Mouse (Mus musculus) induced T-regulatory cell, adult 2 months (primary cell): ENCODE measurements at regions not wholly inside any gene's neighbourhood (a gene's known extent, or its start where the extent isn't known, plus 50 kb on each side); places are given as distances from the start of the nearest gene placed in this dataset.
A peak's percentile ranks its signal among the peaks of the same experiment; 100 is the strongest.

Experiments
- DNase-seq: peaks from one replicate; pipeline ENCODE4 v3.0.0-alpha.2; 2012; ENCODE audit warnings: low read depth

DNA sequence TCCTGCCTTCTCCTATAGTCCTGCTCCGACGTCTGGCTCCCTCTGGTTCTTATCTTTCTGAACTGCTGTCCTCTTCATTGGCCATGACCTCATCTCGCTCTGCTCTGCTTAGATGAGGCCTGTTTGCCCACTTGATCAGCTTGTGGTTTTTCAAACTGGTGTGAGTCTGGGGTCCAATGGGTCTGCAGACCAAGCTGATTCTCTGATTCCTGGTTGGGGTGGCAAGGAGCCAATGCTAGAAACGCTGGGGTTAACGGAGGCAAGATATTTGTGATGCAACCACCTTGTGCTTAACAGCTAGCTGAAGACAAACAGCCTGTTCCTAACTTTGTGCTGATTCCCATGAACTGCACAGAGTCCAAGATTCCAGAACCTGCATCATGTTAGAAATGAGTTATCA, 192.0 kb upstream of the Bcl6 start:
- DNase-seq, result no peak

DNA sequence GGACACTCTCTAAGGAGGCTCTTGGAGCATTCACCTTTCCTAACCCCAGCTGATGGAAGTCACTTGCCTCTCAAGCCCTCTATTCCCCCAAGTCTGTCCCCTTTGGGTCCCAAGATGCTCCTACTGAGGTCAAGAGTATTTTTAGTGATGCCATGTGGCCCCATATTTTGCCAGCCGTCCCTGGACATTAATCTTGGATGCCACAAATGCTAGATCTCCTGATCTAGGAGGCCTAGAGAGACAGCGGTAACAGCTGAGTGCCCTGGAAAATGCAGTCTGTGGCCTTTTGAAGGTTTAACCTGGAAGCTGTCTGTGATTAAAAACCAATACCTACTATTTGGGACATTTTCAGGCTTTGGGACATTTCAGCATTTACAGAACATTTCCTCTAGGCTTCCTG, 188.9 kb upstream of the Bcl6 start:
- no peak for DNase-seq

DNA sequence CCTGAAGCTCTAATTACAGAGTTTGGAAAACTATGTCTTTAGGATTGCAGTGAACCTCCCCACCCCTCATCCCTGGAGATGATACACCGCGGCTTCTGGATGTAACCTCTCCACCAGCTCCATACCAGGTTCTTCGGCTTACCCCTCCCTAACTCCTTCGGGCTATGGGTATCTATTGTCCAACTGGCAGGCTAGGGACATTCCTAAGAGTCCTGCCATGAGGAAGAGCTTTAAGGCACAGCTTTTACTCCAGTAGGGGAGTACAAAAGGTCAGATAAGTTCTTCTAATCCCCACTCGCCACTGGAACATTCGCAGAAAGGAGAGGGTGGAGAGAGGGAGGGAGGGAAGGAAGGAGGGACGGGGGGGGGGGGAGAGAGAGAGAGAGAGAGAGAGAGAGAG, 188.5 kb upstream of the Bcl6 start:
- no peak for DNase-seq

DNA sequence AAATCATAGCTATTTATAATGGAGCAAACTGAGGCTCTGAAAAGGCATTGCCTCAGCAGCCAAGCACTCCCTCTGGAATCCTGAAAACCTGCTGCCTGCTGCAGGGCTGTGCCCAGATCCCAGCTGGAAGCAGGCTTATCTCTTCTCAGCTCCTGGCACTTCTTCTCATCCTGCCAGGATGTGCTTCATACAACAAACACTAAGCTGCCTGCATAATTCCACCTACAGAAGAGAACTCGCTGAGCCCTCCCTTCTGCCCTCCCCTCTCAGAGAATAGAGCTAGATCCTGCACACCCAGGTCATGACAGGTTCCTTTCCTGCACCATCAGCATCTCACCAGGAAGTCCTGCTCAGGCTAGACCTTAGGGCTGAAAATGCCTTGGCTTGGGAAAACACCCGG, 187.4 kb upstream of the Bcl6 start:
- no peak for DNase-seq

DNA sequence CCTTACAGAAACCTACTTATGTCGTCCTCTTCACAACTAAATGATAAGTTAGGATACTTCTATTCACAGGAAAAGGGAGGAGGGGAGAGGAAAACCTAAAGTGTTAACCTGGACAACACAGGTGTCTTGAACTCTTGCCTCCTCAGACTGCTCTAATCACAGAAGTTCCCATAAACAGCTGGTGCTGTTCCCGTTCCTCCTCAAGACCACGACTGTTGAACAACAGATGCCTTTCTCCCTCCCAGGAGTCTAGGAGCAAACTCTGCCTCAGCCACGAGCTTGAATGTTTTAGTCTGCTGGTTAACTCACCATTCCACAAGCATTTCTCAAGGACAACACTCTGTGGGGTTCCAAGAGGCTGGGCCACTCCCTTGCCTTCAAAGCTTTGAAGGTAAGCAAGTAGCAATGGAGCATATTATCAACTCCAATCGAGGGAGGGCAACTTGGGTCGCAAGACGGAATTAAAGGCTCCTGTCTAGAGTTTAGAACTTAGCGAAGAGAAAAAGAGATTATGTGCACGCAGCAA, 186.6 kb upstream of the Bcl6 start:
- no peak for DNase-seq

DNA sequence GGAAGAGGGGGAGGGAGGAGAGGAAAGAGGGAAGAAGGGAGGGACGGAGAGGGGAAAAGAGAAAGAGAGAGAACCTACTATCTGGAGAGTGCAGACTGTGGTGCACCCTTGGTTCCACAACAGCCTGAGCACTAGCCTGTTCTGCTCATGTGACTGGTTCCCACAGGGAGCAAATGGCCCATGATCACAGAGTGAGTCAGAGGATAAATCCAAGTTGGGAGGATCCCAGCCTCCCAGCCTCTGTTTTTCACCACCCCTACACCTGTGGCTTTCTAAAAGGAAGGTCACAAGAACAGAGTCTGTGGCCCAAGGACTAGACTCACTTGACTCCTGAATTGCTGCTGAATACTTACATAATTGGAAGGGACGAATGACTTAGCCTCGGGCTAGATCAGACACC, 185.9 kb upstream of the Bcl6 start:
- no peak for DNase-seq

DNA sequence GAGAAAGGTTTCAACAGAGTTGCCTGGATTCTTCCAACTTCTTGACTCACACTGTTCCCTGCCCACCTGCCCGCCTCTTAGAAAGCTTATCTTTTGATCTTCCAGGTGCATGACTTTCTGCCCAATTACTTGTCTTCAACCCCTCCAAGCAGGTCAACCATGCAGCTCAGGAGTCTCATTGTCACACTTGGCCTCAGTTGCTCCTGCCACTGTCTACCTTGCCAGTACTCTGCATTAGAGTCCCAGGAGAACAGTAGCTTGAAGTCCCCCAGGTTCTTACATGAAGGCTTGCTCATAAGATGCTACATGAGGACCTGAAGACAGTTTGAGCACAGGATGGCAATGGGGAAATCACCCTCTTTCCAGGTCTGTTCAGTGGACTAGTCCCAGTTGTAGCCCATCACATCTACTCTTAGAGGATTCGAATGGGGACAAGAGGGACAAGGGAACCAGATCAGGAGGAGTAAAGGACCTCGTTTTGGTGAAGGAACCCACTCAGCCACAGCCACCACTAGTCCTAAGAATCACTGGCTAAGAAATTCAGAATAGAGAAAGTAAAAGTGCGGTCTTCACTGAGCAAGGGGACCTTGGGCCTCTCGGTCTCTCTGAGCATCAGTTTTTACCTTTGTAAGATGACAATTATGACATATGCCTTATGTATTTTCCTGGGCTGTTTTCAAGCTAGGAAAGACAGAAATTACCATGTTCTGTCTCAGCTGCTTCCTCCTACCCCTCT, 185.3 kb upstream of the Bcl6 start:
- no peak for DNase-seq

DNA sequence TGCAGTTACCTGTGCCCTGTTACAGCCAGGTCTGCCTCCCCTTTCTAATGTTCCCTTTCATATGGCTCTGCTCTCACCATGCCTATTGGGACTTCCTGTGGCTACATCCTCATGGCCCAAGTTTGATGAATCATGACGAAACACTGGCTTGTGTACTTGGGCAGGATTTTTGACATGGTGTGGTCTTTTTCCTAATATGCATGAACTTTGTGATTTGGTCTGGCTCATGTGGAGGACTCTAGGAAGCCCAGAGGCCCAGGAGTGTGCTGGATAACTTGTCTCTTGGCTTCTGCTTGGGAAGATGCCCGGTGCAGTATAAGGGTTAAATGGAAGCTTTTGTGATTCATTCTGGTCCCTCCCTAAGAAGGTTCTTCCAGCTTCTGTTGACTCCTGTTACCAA, 184.0 kb upstream of the Bcl6 start:
- DNase-seq, result no peak

DNA sequence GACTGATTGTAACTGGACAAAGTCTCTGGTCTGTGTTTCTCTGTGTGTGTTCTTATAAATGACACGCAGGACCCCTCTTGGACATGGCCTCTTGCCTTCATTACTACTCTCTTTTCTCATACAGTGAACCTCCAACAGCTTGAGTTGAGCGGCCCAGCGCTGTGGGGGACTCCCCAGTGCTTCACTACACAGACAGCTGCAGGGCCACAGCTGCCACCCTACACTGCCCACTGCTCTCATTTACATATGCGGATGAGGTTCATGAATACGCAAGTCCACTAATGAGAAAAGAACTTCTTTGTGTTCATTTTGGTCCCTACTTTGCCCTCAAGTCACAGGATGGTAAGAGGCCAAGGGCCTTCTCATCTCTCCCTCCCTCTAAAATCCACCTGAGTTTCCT, 183.4 kb upstream of the Bcl6 start:
- DNase-seq, result no peak

DNA sequence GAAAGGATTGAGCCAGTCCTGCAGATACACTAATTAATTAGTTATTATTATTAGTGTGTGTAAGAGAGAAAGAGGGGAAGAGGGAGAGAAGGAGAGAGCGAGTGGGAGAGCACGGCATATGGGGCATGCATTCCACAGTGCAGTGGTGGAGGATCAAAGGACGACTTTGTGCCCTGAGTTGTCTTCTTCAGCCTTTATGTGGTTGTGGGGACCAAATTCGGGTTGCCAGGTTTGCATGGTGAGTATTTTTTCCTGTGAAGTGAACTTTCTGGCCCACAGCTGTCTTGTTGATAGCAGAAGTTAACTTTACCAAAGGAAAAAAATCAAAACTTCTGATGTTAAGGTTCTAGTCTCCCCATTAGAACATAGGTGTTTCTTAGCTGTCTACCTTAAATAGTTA, 182.5 kb upstream of the Bcl6 start:
- no peak for DNase-seq

DNA sequence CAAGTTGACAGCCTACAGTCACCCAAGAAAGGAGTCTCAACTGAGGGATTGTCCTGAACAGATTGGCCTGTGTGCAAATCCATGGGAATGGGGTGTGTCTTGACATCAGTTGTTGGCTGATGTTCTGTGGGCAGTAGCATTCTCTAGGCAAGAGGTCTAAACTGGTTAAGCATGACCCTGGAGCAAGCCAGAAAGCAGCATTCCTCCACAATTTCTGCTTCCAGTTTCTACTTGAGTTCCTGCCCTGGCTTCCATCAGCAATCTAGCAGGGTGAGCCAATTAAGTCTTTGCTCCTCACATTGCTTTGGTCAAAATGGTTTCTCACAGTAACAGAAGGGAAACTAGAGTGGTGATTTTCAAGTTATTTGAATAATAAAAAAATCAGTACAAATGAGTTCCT, 177.8 kb upstream of the Bcl6 start:
- DNase-seq, result no peak

DNA sequence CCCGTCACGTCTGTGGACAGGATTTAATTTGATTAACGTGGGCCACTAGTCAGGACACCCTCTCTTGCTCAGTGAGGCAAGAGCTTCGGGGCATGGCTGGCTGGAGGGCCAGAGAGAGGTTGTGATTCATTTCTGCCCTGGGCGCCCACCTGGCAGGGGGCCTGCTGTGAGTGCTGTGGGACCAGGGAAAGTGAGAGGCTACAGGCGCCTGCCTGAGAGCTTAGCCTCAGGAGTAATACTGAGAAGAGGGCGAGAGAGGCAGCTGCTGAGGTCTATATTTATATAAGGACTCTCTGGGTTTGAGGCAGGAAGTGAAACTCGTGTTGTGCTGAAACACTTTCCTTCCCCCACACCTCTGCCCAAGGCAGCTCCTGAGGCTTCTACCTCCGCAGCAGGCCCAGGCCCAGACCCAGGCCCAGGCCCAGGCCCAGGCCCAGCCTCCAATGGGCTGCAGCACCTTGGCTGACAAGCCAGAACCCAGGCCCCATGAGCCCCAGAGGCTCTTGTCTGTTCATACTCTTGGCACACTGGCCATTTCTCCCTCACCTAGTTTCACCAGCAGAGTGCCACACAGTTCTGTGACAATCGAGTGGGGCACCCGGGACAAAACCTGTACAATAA, 176.9 kb upstream of the Bcl6 start:
- peak; percentile 69 for DNase-seq

DNA sequence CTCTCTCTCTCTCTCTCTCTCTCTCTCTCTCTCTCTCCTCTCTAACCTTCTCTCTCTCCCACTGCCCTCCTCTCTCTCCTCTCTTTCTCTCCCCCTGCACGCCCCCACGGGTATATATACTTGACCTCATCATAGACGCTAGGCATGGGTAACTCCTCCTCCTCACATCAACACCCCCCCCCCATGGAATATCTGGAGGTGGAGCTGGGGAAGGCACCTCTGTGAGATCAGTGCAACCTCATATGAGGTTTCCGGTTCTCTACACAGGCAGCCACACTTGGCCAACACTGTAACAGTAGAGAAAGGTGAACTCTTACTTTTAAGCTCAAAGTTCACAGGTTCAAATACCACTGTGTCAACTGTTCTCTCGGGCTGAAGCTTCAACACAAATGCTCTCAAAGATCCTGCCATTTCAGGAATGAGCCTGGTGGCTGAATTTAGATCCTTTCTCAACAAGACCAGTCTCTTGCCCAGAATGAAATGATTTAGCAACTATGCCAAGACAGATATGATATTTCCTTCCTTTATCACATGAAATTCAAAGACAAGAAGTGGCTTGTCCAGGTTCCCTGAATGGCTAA, 172.1 kb upstream of the Bcl6 start:
- DNase-seq, result peak; percentile 61

DNA sequence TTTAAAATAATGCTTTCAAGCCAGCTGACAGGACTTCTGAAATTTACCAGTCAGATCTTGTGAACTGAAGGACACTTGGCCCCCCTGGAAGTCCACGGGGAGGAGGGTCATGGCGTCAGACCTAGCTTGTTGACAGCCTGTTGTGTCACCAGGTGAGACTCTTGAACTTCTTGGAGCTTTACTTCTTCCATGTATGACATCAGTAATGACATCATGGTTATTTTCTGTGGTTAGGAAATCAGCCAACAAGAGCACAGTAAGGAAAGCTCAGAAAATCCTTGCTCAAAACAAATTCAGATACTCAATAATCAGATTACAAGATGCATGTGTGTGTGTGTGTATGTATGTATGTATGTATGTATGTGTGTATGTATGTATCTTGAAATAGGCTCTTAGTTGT, 170.7 kb upstream of the Bcl6 start:
- DNase-seq, result peak; percentile 55

DNA sequence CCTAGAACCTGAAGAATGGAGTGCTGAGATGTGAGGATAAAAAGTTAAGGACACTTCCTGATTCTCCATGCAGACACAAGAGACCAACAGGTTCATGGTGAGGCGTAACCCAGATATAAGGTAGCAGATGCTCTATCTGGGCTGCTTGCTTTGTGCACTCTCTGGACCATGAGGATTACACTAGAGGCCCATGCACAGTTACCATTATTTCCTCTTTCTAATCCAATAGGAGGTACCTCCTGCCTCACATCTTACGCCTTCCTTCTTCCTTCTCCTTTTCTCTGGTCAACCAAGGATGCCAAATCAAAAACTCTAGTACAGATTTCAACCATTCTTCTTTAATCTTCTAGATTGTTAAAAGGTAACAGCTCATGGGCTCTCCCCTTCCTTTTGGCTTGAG, 169.1 kb upstream of the Bcl6 start:
- no peak for DNase-seq

DNA sequence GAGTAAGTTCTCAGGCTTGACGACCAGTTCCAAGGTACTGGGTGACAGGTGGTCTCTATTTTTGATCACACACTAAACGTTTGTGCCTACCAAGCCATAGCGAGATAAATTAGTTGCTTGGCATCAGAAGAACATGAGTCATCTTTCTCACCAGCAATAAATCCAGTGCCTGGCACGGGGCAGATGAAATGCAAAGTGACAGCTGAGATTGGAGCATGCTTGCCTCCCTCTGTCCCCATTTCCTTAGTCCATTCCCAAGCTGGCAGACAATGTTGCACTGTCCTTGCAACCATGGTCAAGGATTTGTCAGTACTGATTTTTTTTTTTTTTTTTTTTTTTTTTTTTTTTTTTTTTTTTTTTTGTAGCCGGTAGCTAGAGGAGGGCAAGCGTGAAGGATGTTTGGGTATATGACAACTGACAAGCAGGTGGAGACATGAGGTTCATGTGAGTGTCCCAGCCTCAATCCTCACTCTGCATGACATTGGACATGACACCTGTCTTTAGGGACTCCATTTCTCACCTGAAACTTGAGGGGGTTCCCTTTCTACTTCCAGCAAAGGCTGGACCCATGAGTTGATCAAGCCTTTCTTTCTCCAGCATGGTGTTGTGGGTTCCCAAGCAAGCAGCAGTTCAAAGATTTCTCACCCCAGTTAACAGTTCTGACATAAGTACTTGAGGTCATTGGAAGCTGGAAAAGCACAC, 168.2 kb upstream of the Bcl6 start:
- peak; percentile 14 for DNase-seq

DNA sequence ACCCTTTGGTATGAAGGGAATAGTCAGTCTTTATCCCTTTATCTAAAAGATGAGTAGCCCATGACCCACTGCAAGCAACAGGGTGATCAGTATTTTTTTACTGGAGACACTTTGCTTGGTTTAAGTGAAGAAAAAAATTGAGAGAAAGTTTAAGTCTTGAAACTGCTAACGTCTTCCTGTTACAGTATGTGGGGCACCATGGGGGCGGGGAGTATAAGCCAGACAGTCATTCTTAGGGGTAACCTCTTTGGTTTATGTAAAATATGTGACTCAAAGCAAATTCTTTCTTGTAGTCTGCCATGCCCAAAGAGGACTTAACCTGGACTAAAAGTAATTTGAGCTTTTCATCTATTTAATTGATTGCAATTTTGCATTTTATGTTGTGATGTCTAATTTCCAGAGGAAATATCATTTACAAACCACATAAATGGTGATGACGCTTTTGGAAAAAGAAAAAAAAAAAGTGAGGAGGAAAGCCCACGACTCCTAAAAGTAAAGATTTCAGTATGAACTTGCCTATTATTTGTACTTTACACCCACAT, 166.2 kb upstream of the Bcl6 start:
- peak; percentile 70 for DNase-seq

DNA sequence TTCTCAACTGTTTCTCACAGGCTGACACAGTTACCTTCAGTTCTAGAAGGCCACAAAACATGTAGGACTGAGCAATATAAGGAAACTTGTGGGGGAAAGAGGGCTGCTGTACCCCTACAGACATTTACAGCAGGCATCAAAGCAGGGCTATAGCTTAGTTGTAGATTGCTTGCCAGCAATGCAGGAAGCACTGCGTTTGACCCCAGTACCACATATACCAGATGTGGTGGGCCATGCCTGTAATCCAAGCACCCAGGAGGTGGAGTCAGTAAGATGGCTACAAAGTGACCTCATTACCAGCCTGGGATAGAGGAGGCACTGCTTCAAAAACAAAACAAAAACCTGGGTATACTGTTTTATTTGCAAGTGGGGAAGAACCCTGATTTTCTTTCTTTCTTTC, 165.3 kb upstream of the Bcl6 start:
- DNase-seq, result peak; percentile 65

DNA sequence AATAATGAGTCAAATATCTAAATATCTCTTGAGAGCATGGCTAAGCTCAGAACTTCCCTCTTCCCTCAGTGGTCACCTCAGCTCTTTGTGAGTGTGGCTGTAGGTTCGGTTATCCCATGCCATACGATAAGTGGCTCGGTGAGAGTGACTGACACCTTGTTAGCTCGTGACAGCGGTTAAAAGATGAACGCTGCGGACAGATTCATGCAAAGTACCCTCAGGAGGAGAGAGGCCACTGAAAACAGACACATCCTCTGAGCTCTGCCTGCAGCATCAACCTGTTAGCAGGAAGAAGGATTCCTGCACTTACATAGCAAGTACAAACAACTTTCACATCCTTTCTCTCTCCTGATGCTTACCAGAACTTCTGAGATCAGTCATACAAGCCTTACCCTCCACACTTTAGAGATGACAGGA, 163.2 kb upstream of the Bcl6 start:
- peak; percentile 76 for DNase-seq

DNA sequence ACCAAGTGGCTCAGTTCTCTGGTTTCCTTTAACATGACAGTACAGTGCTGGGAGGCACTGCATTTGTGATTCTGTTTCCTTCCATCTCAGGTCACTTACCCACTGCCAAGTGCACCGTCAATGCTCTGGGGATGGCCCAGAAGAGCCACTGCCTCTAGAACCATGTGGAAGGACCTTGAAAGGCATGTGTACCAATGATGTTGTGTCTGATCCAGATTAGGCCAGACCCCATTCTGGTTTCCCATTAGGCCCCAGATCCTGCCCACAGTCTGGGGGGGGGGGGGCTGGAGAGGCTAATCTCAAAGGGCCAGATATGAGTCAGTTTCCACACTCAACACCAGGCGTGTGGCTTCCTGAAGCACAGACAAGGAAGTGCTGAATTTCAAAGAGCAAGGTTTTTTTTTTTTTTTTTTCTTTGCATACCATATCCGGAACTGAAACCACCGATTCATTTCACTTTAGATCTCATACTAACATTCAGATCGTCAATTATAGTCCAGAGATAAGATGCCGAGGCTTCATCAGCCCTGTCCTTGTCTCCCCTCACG, 162.6 kb upstream of the Bcl6 start:
- DNase-seq, result peak; percentile 84

DNA sequence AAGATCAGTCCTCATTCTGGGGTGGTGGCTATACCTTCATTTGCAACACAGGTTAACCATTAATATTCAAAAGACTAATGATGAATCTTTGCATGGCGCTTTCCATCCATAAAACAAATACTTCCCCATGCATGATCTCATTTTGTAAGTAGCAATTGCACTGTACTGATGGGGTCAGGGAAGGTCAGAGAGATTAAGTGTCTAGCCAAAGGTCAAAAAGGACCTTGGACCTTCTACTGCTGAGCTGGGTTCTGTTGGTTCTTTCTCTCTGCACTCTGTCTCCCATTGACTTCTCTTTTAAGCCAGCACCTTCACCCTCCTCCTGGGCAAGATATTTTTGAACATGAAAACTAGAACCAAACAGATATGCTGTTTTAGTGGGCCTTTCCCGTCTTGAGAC, 161.9 kb upstream of the Bcl6 start:
- no peak for DNase-seq

DNA sequence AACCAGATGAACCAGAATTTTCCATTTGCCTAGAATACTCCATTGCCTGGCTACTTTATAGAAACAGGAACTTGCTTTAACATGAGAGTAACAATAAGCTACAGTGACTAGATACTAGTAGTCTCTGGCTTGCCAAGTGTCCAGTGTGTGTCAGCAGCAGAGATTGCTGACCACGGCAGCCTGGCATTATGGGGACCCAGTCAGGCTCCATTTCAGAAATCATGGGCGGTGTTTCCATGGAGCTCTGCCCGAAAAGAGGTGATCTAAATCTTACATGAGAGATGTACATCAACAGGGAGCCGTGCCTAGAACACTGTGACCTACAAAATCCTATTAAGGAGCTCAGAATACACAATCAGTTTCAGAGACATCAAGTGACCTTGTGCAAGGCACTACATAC, 160.8 kb upstream of the Bcl6 start:
- no peak for DNase-seq
